Mouse (Mus musculus): ENCODE data around the gene Sycp3.
A peak's percentile ranks its signal among the peaks of the same experiment; 100 is the strongest.

GRCm38 (mm10) chr10:88459502-88459992, at the start of gene Sycp3:
- TF ChIP-seq MAFK (IDR thresholded peaks at IDR 0.05; ENCODE audit: insufficient read depth, low read depth, low read length) (no peak), ZNF384 (IDR thresholded peaks at IDR 0.05; ENCODE audit: low read depth, low read length) (no peak), HCFC1 (IDR thresholded peaks at IDR 0.05; ENCODE audit: borderline replicate concordance, insufficient read depth, low read length) (peak; percentile 56; the same call in 1 of the 2 replicates), ZC3H11A (IDR thresholded peaks at IDR 0.05; ENCODE audit: borderline replicate concordance, low read depth, low read length) (no peak), CHD2 (IDR thresholded peaks at IDR 0.05; ENCODE audit: low read depth, low read length) (no peak)

All from ES-E14 (cell line).